Mouse (Mus musculus): Measurements from ENCODE around the gene Ccm2l. TPM values are rescaled to one million over a fixed set of nuclear protein-coding genes. Genes with fewer than 3 reads are reported as not detected.

Gene Ccm2l
- polyA plus RNA-seq, 1 experiment: not detected

DNA sequence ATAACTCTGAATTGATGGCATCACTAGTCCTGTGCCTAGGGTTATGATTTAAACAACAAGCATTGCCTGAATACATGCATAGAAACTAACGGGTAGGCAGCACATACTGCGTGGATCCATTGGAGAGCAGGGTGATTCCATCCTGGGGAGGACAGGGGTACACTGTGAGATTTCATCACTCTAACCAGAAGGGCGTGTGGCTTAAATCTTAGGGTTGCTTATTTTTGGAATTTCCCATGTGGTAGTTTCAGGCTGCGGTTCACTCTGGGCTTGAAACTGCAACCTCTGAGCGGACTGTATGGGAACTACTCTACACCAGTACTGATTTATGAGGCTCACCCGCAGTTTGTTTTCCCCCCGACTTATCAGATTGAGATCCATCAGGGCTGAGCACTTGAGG, 45.5 kb downstream of the Ccm2l start:
- TF ChIP-seq POLR2AphosphoS2 (IDR thresholded peaks at IDR 0.05; ENCODE audit: insufficient read length, low read depth) (no peak), E2F4 (IDR thresholded peaks at IDR 0.05; ENCODE audit: insufficient read depth) (no peak), TCF12 (IDR thresholded peaks at IDR 0.05; ENCODE audit: insufficient read depth, poor library complexity, severe bottlenecking) (no peak), USF1 (IDR thresholded peaks at IDR 0.05; ENCODE audit: low read depth) (no peak), MYOD1 (IDR thresholded peaks at IDR 0.05; ENCODE audit: control insufficient read depth in 1 of 3, insufficient read length in 2 of 3, low read depth in 2 of 3) (no peak), POLR2A (IDR thresholded peaks at IDR 0.05; ENCODE audit: insufficient read length, low read depth) (no peak), SRF (IDR thresholded peaks at IDR 0.05; ENCODE audit: control insufficient read depth, insufficient read length, low read depth) (no peak), TCF3 (IDR thresholded peaks at IDR 0.05; ENCODE audit: insufficient read length, low read depth) (no peak), REST (IDR thresholded peaks at IDR 0.05; ENCODE audit: insufficient read depth, insufficient read length) (no peak)
- no peak overlapping the region for H3K4me2 ChIP-seq (ENCODE audit: low read depth)
- no peaks in the 10 kb centered on the region for H3K79me2 ChIP-seq (ENCODE audit: control insufficient read depth, insufficient read depth)
- peaks cover 49% of the 10 kb centered on the region for H3K27me3 ChIP-seq (ENCODE audit: control insufficient read depth, insufficient read depth, insufficient read length)
- H3ac ChIP-seq (ENCODE audit: control insufficient read depth, insufficient read length): no peak overlapping the region
- no peaks in the 10 kb centered on the region for H3K36me3 ChIP-seq (ENCODE audit: control insufficient read depth, insufficient read depth)
- no peak overlapping the region for H3K4me3 ChIP-seq

DNA sequence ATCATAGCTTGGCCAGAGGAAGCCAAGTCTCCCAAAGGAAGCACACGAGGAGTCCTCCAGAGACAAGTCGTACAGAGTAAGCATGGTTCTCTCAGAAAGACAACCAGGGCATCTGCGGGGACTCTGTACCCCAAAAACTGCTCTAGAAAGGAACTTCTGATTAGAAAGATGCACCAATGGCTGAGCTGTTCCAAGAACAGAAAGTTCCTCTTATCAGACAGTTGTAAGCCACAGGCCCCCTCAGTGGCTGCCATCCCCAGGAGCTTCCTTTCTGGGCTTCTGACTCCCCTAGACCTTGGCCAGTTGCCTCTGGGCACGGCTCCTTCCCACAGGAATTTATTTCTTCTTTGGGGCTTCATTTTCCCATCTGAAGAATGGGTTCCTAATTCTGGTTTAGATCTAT, 49.9 kb downstream of the Ccm2l start:
- H3K27me3 ChIP-seq (ENCODE audit: control insufficient read depth, insufficient read depth, insufficient read length): peaks cover 20% of the 10 kb centered on the region
- H3K4me3 ChIP-seq: no peak overlapping the region
- no peak overlapping the region for H3K4me2 ChIP-seq (ENCODE audit: low read depth)
- H3K36me3 ChIP-seq (ENCODE audit: control insufficient read depth, insufficient read depth): no peaks in the 10 kb centered on the region
- H3ac ChIP-seq (ENCODE audit: control insufficient read depth, insufficient read length): no peak overlapping the region
- TF ChIP-seq POLR2A (IDR thresholded peaks at IDR 0.05; ENCODE audit: insufficient read length, low read depth): no peak
- TF ChIP-seq MYOG (IDR thresholded peaks at IDR 0.05; ENCODE audit: control insufficient read depth in 1 of 3, insufficient read depth in 1 of 3, insufficient read length in 2 of 3, low read depth in 2 of 3): no peak
- no peak for TF ChIP-seq MAX (IDR thresholded peaks at IDR 0.05; ENCODE audit: low read depth)
- no peak for TF ChIP-seq POLR2AphosphoS2 (IDR thresholded peaks at IDR 0.05; ENCODE audit: insufficient read length, low read depth)
- no peak for TF ChIP-seq MYOD1 (IDR thresholded peaks at IDR 0.05; ENCODE audit: control insufficient read depth in 1 of 3, insufficient read length in 2 of 3, low read depth in 2 of 3)
- no peak for TF ChIP-seq TCF12 (IDR thresholded peaks at IDR 0.05; ENCODE audit: insufficient read depth, poor library complexity, severe bottlenecking)
- no peak for TF ChIP-seq SRF (IDR thresholded peaks at IDR 0.05; ENCODE audit: control insufficient read depth, insufficient read length, low read depth)
- TF ChIP-seq REST (IDR thresholded peaks at IDR 0.05; ENCODE audit: insufficient read depth, insufficient read length): no peak
- TF ChIP-seq USF1 (IDR thresholded peaks at IDR 0.05; ENCODE audit: low read depth): no peak
- TF ChIP-seq TCF3 (IDR thresholded peaks at IDR 0.05; ENCODE audit: insufficient read length, low read depth): no peak
- TF ChIP-seq E2F4 (IDR thresholded peaks at IDR 0.05; ENCODE audit: insufficient read depth): no peak
- TF ChIP-seq CEBPB (IDR thresholded peaks at IDR 0.05; ENCODE audit: insufficient read depth, poor library complexity, severe bottlenecking): no peak
- no peaks in the 10 kb centered on the region for H3K79me2 ChIP-seq (ENCODE audit: control insufficient read depth, insufficient read depth)

DNA sequence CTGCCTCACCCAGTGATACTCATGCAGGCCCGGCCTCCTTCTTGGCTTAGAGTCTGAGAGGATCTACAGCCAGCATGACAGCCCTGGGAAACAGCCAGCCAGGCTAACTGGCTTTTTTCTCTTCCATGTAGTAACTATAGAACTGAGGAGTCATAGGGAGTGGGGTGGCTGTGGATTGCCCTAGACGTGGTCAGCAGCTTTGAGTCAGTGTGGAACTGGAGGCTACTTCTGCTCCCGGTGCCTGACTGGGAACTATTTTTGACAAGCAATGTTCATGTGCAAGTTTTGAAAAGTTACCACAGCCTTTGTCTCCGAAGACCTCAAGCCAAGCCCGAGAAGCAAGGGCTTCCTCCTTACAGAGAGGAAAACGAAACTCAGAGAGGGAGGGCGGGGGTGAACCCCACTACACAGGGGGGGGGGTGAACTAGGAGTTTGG, 51.3 kb downstream of the Ccm2l start:
- Histone ChIP-seq H3K36me3 (ENCODE audit: control insufficient read depth, insufficient read depth) (no peaks in the 10 kb centered on the region), H3ac (ENCODE audit: control insufficient read depth, insufficient read length) (no peak overlapping the region), H3K79me2 (ENCODE audit: control insufficient read depth, insufficient read depth) (no peaks in the 10 kb centered on the region), H3K4me2 (ENCODE audit: low read depth) (no peak overlapping the region), H3K27me3 (ENCODE audit: control insufficient read depth, insufficient read depth, insufficient read length) (peaks cover 14% of the 10 kb centered on the region), H3K4me3 (no peak overlapping the region)
- TF ChIP-seq TCF12 (IDR thresholded peaks at IDR 0.05; ENCODE audit: insufficient read depth, poor library complexity, severe bottlenecking): no peak
- TF ChIP-seq MYOG (IDR thresholded peaks at IDR 0.05; ENCODE audit: control insufficient read depth in 1 of 3, insufficient read depth in 1 of 3, insufficient read length in 2 of 3, low read depth in 2 of 3): no peak
- TF ChIP-seq MYOD1 (IDR thresholded peaks at IDR 0.05; ENCODE audit: control insufficient read depth in 1 of 3, insufficient read length in 2 of 3, low read depth in 2 of 3): no peak
- TF ChIP-seq SRF (IDR thresholded peaks at IDR 0.05; ENCODE audit: control insufficient read depth, insufficient read length, low read depth): no peak
- TF ChIP-seq POLR2A (IDR thresholded peaks at IDR 0.05; ENCODE audit: insufficient read length, low read depth): no peak
- TF ChIP-seq REST (IDR thresholded peaks at IDR 0.05; ENCODE audit: insufficient read depth, insufficient read length): no peak
- no peak for TF ChIP-seq CEBPB (IDR thresholded peaks at IDR 0.05; ENCODE audit: insufficient read depth, poor library complexity, severe bottlenecking)
- TF ChIP-seq MAX (IDR thresholded peaks at IDR 0.05; ENCODE audit: low read depth): no peak
- no peak for TF ChIP-seq USF1 (IDR thresholded peaks at IDR 0.05; ENCODE audit: low read depth)
- TF ChIP-seq TCF3 (IDR thresholded peaks at IDR 0.05; ENCODE audit: insufficient read length, low read depth): no peak
- no peak for TF ChIP-seq E2F4 (IDR thresholded peaks at IDR 0.05; ENCODE audit: insufficient read depth)
- TF ChIP-seq POLR2AphosphoS2 (IDR thresholded peaks at IDR 0.05; ENCODE audit: insufficient read length, low read depth): no peak

DNA sequence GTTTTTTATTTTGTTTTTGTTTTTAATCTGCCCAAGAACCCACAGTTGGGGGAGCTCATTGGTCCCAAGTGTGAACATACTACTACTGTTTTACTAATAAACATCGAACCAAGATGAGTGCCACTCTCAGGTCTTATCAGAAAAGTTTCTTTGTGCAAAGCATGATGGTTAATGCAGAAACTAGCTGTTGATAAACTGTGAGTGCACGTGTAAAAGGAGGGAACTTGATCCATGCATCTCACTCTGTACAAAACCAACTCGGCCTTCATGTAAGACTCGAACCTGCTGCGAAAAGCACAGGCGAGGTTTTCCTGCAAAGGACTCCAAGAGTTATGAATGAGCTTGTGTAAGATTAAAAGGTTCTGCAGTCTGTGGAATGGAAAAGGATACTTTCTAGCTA, 53.7 kb downstream of the Ccm2l start:
- TF ChIP-seq CEBPB (IDR thresholded peaks at IDR 0.05; ENCODE audit: insufficient read depth, poor library complexity, severe bottlenecking): no peak
- TF ChIP-seq POLR2AphosphoS2 (IDR thresholded peaks at IDR 0.05; ENCODE audit: insufficient read length, low read depth): no peak
- TF ChIP-seq MAX (IDR thresholded peaks at IDR 0.05; ENCODE audit: low read depth): no peak
- no peak for TF ChIP-seq MYOD1 (IDR thresholded peaks at IDR 0.05; ENCODE audit: control insufficient read depth in 1 of 3, insufficient read length in 2 of 3, low read depth in 2 of 3)
- TF ChIP-seq TCF3 (IDR thresholded peaks at IDR 0.05; ENCODE audit: insufficient read length, low read depth): no peak
- TF ChIP-seq POLR2A (IDR thresholded peaks at IDR 0.05; ENCODE audit: insufficient read length, low read depth): no peak
- TF ChIP-seq TCF12 (IDR thresholded peaks at IDR 0.05; ENCODE audit: insufficient read depth, poor library complexity, severe bottlenecking): no peak
- TF ChIP-seq USF1 (IDR thresholded peaks at IDR 0.05; ENCODE audit: low read depth): no peak
- TF ChIP-seq MYOG (IDR thresholded peaks at IDR 0.05; ENCODE audit: control insufficient read depth in 1 of 3, insufficient read depth in 1 of 3, insufficient read length in 2 of 3, low read depth in 2 of 3): no peak
- no peak for TF ChIP-seq SRF (IDR thresholded peaks at IDR 0.05; ENCODE audit: control insufficient read depth, insufficient read length, low read depth)
- TF ChIP-seq REST (IDR thresholded peaks at IDR 0.05; ENCODE audit: insufficient read depth, insufficient read length): no peak
- no peak for TF ChIP-seq E2F4 (IDR thresholded peaks at IDR 0.05; ENCODE audit: insufficient read depth)
- Histone ChIP-seq H3K4me2 (ENCODE audit: low read depth) (no peak overlapping the region), H3K36me3 (ENCODE audit: control insufficient read depth, insufficient read depth) (no peaks in the 10 kb centered on the region), H3K4me3 (no peak overlapping the region), H3K79me2 (ENCODE audit: control insufficient read depth, insufficient read depth) (no peaks in the 10 kb centered on the region), H3ac (ENCODE audit: control insufficient read depth, insufficient read length) (no peak overlapping the region), H3K27me3 (ENCODE audit: control insufficient read depth, insufficient read depth, insufficient read length) (no peaks in the 10 kb centered on the region)

Measured in myocyte (in vitro differentiated cells).